Mouse (Mus musculus): ENCODE results near the gene Klrb1a. TPM values are rescaled to one million over a fixed set of nuclear protein-coding genes. Genes with fewer than 3 reads are reported as not detected.
"Not testable (repeated sequence)": the region's sequence is repeated elsewhere in the genome, so short reads cannot be mapped to it uniquely, and the experiment has no call there.

Gene Klrb1a
- polyA plus RNA-seq (2015; fragmentation: Nextera tagmentation; extraction: Ambion mirVana), result not detected in 2 replicates

DNA sequence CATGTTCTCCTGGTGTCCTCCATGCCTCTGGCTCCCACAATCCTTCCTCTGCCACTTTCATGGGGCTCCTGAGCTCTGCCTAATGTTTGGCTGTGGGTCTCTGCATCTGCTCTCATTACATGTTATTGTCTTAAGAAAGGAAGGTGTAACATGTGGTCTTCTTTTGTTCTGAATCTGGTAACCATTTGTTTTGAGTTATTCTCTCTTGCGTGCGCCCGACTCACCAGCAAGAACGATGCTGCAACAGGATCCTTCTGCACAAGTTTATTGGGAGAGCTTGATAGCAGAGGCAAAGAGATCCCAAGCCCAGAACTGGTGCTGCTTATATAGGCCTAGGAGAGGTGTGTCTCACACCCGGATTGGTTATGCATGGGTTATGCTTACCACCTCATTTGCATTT lies at the start of gene Klrb1a:
Klrb1a (minus strand) TSS at position 101 of the 400 bp plus-strand sequence.
- 86% methylated on average over 5 of the region's 5 CpGs for WGBS
- ATAC-seq (ENCODE audit: insufficient number of reproducible peaks, low FRiP score, low TSS enrichment, low read depth), result not testable (repeated sequence)

DNA sequence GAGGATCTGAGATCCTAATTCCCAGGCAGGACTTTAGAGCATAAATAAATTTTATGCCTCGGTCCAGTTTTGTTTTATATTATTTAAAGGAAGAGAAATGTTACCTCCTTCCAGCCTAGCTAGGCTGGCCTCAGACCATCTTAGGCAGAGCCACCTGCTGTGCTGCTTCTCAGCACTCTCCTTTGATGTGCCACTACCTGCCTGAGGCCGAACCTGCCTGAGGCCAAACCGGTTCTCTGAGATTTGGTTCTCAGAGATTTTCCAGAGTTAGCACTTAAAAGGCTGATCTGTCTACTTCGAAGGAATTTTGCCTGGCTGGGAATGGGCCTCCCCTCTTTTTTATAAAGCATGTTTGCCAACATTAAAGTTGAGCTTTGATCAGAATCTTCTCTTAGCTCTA lies 46.6 kb upstream of the Klrb1a start:
- no peaks in the 10 kb centered on the region for H3K36me3 ChIP-seq
- 49% methylated on average over 4 of the region's 4 CpGs for WGBS
- no peak overlapping the region for H3K27ac ChIP-seq (replicated peaks)
- H3K27me3 ChIP-seq, result no peaks in the 10 kb centered on the region
- no peak overlapping the region for H3K9ac ChIP-seq
- no peaks in the 10 kb centered on the region for H3K9me3 ChIP-seq (replicated peaks)
- H3K4me3 ChIP-seq (replicated peaks), result no peak overlapping the region
- H3K4me1 ChIP-seq, result no peaks in the 10 kb centered on the region
- H3K4me2 ChIP-seq (replicated peaks), result no peak overlapping the region
- no peak for ATAC-seq (ENCODE audit: insufficient number of reproducible peaks, low FRiP score, low TSS enrichment, low read depth)

More for the DNA sequence above, at the start of gene Klrb1a:
- not testable (repeated sequence) for H3K27ac ChIP-seq (replicated peaks); H3K36me3 ChIP-seq; H3K9ac ChIP-seq; H3K4me1 ChIP-seq; H3K4me2 ChIP-seq (replicated peaks); H3K4me3 ChIP-seq (replicated peaks); H3K27me3 ChIP-seq; H3K9me3 ChIP-seq (replicated peaks)

DNA sequence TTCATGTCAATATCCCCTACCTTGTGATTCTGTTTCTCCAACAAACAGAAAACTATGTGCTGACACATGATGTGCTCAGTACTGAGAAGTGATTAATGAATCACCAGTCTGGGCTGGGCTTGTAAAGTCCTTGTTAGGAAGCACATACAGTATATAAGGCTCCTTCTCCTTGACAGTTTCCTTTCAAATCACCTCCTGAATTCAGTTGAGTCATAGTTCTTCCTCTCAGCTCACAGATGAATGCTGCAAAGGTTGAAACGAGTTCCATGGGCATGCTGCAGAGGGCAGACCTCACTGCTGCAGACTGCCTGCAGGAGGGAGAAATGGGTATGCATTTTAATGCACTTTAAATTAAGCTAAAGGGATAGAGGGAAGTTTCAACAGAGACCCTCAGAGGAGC lies 38.9 kb upstream of the Klrb1a start, which contains the start of gene Clec2h:
Clec2h (plus strand) TSS at position 180 of the 400 bp plus-strand sequence.
- H3K27me3 ChIP-seq, result no peaks in the 10 kb centered on the region
- no peaks in the 10 kb centered on the region for H3K4me1 ChIP-seq
- WGBS, result 7% methylated on average over 1 of the region's 1 CpGs

DNA sequence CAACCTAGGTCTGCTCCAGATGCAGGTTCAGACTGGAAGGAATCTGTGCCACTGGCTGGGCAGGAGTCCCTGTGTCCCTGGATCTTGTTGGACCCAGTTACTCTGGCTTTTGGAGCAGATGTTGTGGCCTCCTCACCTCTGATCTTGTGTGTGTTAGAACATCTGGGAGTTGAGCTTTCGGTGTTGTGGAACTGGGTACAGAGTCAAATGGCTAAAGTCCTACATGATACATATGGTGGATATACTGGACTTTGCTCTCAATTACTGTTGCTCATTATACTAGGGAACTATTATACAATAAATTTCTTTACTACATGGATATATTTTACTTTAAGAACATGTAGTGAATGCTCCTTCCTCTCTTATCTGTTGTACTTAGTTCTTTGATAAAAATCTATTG lies 37.9 kb upstream of the Klrb1a start:
- no peaks in the 10 kb centered on the region for H3K27me3 ChIP-seq
- WGBS, result 86% methylated on average over 1 of the region's 1 CpGs
- no peak for ATAC-seq (ENCODE audit: insufficient number of reproducible peaks, low FRiP score, low TSS enrichment, low read depth)

More for the DNA sequence above, 38.9 kb upstream of the Klrb1a start, which contains the start of gene Clec2h:
- H3K4me3 ChIP-seq (replicated peaks), result no peak within 1 kb of the TSS
- no peak within 1 kb of the TSS for H3K27ac ChIP-seq (replicated peaks)
- no peak within 1 kb of the TSS for H3K9ac ChIP-seq
- H3K36me3 ChIP-seq, result no peaks in the 10 kb centered on the region
- H3K4me2 ChIP-seq (replicated peaks), result no peak within 1 kb of the TSS
- H3K9me3 ChIP-seq (replicated peaks), result no peaks in the 10 kb centered on the region
- no peak for ATAC-seq (ENCODE audit: insufficient number of reproducible peaks, low FRiP score, low TSS enrichment, low read depth)

GRCm38 (mm10) chr6:128652938-128653337 lies 29.6 kb upstream of the Klrb1a start:
- ATAC-seq (ENCODE audit: insufficient number of reproducible peaks, low FRiP score, low TSS enrichment, low read depth), result no peak
- Histone ChIP-seq H3K4me3 (replicated peaks) (no peak overlapping the region), H3K9ac (no peak overlapping the region), H3K27ac (replicated peaks) (no peak overlapping the region), H3K4me1 (no peaks in the 10 kb centered on the region), H3K36me3 (no peaks in the 10 kb centered on the region), H3K9me3 (replicated peaks) (no peaks in the 10 kb centered on the region), H3K4me2 (replicated peaks) (no peak overlapping the region), H3K27me3 (no peaks in the 10 kb centered on the region)
- 98% methylated on average over 1 of the region's 1 CpGs for WGBS

More for the DNA sequence above, 37.9 kb upstream of the Klrb1a start:
- Histone ChIP-seq H3K4me2 (replicated peaks) (no peak overlapping the region), H3K4me1 (no peaks in the 10 kb centered on the region), H3K4me3 (replicated peaks) (no peak overlapping the region), H3K27ac (replicated peaks) (no peak overlapping the region), H3K36me3 (no peaks in the 10 kb centered on the region), H3K9me3 (replicated peaks) (no peaks in the 10 kb centered on the region), H3K9ac (no peak overlapping the region)

DNA sequence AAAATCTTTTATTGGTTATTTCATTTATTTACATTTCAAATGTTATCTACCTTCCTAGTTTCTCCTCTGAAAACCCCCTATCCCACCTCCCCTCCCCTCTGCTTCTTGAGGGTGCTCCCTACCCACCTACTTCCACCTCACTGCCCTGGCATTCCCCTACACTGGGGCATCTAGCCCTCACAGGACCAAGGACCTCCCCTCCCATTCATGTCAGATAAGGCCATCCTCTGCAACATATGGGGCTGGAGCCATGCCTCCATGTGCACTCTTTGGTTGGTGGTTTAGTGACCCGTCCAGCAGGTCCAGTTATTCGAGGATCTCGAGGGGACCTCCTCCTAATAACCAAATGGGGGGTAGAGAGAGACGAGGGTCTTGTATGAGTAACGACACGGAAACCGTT lies 27.5 kb upstream of the Klrb1a start:
- H3K4me2 ChIP-seq (replicated peaks); H3K4me1 ChIP-seq; H3K9me3 ChIP-seq (replicated peaks); H3K9ac ChIP-seq; ATAC-seq (ENCODE audit: insufficient number of reproducible peaks, low FRiP score, low TSS enrichment, low read depth); H3K27me3 ChIP-seq; H3K36me3 ChIP-seq; H3K27ac ChIP-seq (replicated peaks); H3K4me3 ChIP-seq (replicated peaks): not testable (repeated sequence)
- 81% methylated on average over 7 of the region's 7 CpGs for WGBS

GRCm38 (mm10) chr6:128650187-128650586 lies 26.9 kb upstream of the Klrb1a start:
- Histone ChIP-seq H3K9me3 (replicated peaks) (no peaks in the 10 kb centered on the region), H3K4me2 (replicated peaks) (no peak overlapping the region), H3K36me3 (no peaks in the 10 kb centered on the region), H3K9ac (no peak overlapping the region), H3K27me3 (no peaks in the 10 kb centered on the region), H3K4me1 (no peaks in the 10 kb centered on the region), H3K4me3 (replicated peaks) (no peak overlapping the region), H3K27ac (replicated peaks) (no peak overlapping the region)
- ATAC-seq (ENCODE audit: insufficient number of reproducible peaks, low FRiP score, low TSS enrichment, low read depth), result no peak
- 93% methylated on average over 1 of the region's 1 CpGs for WGBS

DNA sequence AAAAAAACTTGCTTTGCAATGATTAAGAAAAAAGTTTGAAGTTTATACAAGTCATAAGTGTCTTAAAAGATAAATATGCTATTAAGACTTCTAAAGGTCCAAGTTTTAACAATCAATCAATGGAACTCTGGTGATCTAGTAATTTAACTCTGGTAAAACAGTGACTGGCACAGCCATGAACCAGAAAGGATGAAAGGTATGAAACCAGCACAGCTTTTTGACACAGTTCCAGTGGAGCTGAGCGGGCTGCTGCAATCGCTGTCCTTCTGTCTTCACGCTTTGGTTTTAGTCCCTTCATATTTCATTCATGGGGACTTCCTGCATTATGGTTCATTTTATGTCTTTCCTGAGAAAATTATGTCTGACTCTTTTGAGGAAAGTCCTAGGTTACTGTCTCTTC lies 26.3 kb upstream of the Klrb1a start:
- Histone ChIP-seq H3K4me1 (no peaks in the 10 kb centered on the region), H3K9ac (no peak overlapping the region), H3K4me2 (replicated peaks) (no peak overlapping the region), H3K27ac (replicated peaks) (no peak overlapping the region), H3K4me3 (replicated peaks) (no peak overlapping the region), H3K36me3 (no peaks in the 10 kb centered on the region), H3K27me3 (no peaks in the 10 kb centered on the region), H3K9me3 (replicated peaks) (no peaks in the 10 kb centered on the region)
- 82% methylated on average over 3 of the region's 3 CpGs for WGBS
- ATAC-seq (ENCODE audit: insufficient number of reproducible peaks, low FRiP score, low TSS enrichment, low read depth), result no peak

- H3K4me3 ChIP-seq (replicated peaks); H3K36me3 ChIP-seq; ATAC-seq (ENCODE audit: insufficient number of reproducible peaks, low FRiP score, low TSS enrichment, low read depth); H3K4me2 ChIP-seq (replicated peaks); H3K9me3 ChIP-seq (replicated peaks); H3K9ac ChIP-seq; H3K27ac ChIP-seq (replicated peaks); H3K4me1 ChIP-seq; H3K27me3 ChIP-seq: not testable (repeated sequence)
- 86% methylated on average over 12 of the region's 12 CpGs for WGBS
Measured at GRCm38 (mm10) chr6:128645708-128646107, 22.4 kb upstream of the Klrb1a start.

- not testable (repeated sequence) for H3K27ac ChIP-seq (replicated peaks); H3K4me2 ChIP-seq (replicated peaks); H3K9ac ChIP-seq; ATAC-seq (ENCODE audit: insufficient number of reproducible peaks, low FRiP score, low TSS enrichment, low read depth); H3K4me3 ChIP-seq (replicated peaks); H3K27me3 ChIP-seq; H3K9me3 ChIP-seq (replicated peaks); H3K36me3 ChIP-seq; H3K4me1 ChIP-seq
- WGBS, result 93% methylated on average over 20 of the region's 20 CpGs
Measured at GRCm38 (mm10) chr6:128644694-128645093, 21.4 kb upstream of the Klrb1a start.

DNA sequence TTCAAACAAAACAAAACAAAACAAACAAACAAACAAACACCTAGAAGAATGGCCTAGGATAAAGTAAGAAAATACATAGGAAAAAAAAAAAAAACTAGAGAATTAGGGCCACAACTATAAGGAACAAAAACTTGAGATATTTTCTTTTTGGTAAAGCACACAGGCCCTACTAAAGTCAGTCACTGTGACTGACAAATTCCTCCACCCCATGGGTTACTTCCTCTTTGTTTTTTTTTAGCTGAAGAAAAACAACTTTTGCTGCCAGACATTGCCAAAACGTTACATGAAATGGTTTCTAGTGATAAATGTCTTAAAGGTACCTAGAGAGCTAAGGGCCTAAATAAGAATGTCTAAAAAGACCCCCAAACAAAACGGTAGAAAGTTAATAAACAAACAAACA lies 20.7 kb upstream of the Klrb1a start:
- Histone ChIP-seq H3K27me3 (no peaks in the 10 kb centered on the region), H3K4me3 (replicated peaks) (no peak overlapping the region), H3K4me1 (no peaks in the 10 kb centered on the region), H3K27ac (replicated peaks) (no peak overlapping the region), H3K4me2 (replicated peaks) (no peak overlapping the region), H3K9ac (no peak overlapping the region), H3K9me3 (replicated peaks) (no peaks in the 10 kb centered on the region), H3K36me3 (no peaks in the 10 kb centered on the region)
- WGBS, result 59% methylated on average over 2 of the region's 2 CpGs
- no peak for ATAC-seq (ENCODE audit: insufficient number of reproducible peaks, low FRiP score, low TSS enrichment, low read depth)

DNA sequence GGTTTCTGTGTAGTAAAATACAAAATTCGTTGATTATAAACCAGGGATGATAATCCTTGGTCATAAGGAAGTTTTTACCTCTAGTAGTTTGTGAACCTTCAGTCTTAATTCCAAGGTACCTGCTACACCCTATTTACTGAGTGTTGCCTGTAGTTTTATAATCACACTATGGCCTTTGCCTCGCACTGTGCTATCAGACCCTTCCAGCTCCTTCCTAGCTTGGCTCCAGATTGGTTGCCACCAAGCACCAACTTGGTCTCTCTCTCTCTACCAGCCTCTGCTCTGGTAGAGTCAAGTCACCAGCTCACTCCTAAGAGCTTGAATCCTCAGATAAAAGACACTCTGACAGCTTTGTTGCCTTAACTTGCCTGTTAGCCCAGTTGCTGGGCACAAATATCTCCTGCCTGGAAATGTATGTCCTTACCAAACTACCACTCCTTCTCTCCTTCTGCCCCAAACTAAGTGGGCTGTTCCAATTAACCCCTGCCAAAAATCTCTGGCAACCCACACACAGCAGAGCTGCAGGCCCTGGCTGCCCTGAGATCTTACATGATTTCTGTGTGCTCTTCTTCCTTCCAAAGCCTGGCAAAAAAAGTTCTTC lies 17.9 kb upstream of the Klrb1a start:
- H3K4me3 ChIP-seq (replicated peaks), result no peak overlapping the region
- no peak for ATAC-seq (ENCODE audit: insufficient number of reproducible peaks, low FRiP score, low TSS enrichment, low read depth)
- H3K4me2 ChIP-seq (replicated peaks), result no peak overlapping the region
- 73% methylated on average over 2 of the region's 2 CpGs for WGBS
- H3K9ac ChIP-seq, result no peak overlapping the region
- no peaks in the 10 kb centered on the region for H3K9me3 ChIP-seq (replicated peaks)
- H3K4me1 ChIP-seq, result no peaks in the 10 kb centered on the region
- H3K27me3 ChIP-seq, result no peaks in the 10 kb centered on the region
- no peak overlapping the region for H3K27ac ChIP-seq (replicated peaks)
- no peaks in the 10 kb centered on the region for H3K36me3 ChIP-seq

Measured in embryonic facial prominence, embryonic 15.5 days (tissue).